9 mouse cellular contexts compared by ENCODE assay signal in the genomic region with DNA sequence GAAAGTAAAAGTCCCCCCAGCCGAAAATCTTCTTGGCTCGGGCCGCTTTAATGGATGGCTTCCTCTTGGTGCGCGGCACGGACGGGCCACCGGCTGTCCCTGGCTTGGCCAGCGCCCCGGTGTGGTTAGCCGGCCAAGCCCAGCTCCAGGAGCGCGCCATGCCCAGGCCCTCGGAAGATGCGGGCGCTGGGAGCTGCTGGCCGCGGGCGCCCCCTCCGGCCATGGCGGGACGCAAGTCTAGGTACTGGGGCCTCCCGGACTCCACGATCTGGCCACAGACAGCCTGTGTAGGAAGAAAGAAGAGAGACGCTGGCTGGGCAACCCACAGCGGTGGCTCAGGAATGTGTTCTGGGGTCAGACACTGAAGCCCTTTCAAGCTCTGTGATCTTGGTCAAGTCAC. TPM values are rescaled to one million over a fixed set of nuclear protein-coding genes. Genes with fewer than 3 reads are reported as not detected.
DNase-seq lines count a peak whose midpoint lies in the region; ATAC-seq and TF ChIP-seq lines count a peak whose summit lies in the region.
"Had no signal": no experiment of that assay in that cellular context is flagged by ENCODE, and none has a peak within 500 bp of the region (broad histone marks: within the 10 kb centered on the region; RNA-seq: fewer than 3 reads in every experiment).

No protein-coding gene starts in this region.

- no peak overlapping the region for H3K27ac ChIP-seq in layer of hippocampus, adult 2 months
- no peak overlapping the region for H3K27ac ChIP-seq in intestine, postnatal 0 days (ENCODE audit: low read depth, low read length)
- H3K27ac ChIP-seq in liver, postnatal 0 days (ENCODE audit: low read depth), result no peak overlapping the region
- H3K27ac ChIP-seq in neural tube, embryonic 15.5 days (replicated peaks), result peak overlapping the region; percentile 70; the same call in 1 of the 2 replicates

- ATAC-seq in intestine, postnatal 0 days, result peak; percentile 58; the same call in 1 of the 2 replicates
- ATAC-seq in liver, postnatal 0 days, result peak; percentile 51
- ATAC-seq in neural tube, embryonic 15.5 days (ENCODE audit: low FRiP score), result no peak

- TF ChIP-seq EP300 in liver, postnatal 0 days (IDR thresholded peaks at IDR 0.05; ENCODE audit: low read depth), result no peak

- peak; percentile 74 for TF ChIP-seq CTCF in layer of hippocampus, adult 2 months (conservative IDR thresholded peaks at IDR 0.05)
- TF ChIP-seq CTCF in intestine, postnatal 0 days (IDR thresholded peaks at IDR 0.05; ENCODE audit: low read depth), result peak; percentile 78
- TF ChIP-seq CTCF in liver, postnatal 0 days (IDR thresholded peaks at IDR 0.05; ENCODE audit: low read depth), result peak; percentile 65

- H3K9me3 ChIP-seq in intestine, postnatal 0 days (ENCODE audit: control insufficient read depth), result no peaks in the 10 kb centered on the region
- H3K9me3 ChIP-seq in liver, postnatal 0 days (ENCODE audit: low read length), result no peaks in the 10 kb centered on the region
- no peaks in the 10 kb centered on the region for H3K9me3 ChIP-seq in neural tube, embryonic 15.5 days (replicated peaks)

- H3K4me1 ChIP-seq in intestine, postnatal 0 days (replicated peaks; ENCODE audit: control insufficient read depth, insufficient read depth, low read length), result peaks cover 7% of the 10 kb centered on the region; the same call in 1 of the 2 replicates
- peaks cover 11% of the 10 kb centered on the region for H3K4me1 ChIP-seq in liver, postnatal 0 days (ENCODE audit: insufficient read depth)
- peaks cover 80% of the 10 kb centered on the region for H3K4me1 ChIP-seq in neural tube, embryonic 15.5 days

- no peak overlapping the region for H3K9ac ChIP-seq in intestine, postnatal 0 days (ENCODE audit: low read depth, low read length)
- H3K9ac ChIP-seq in liver, postnatal 0 days (replicated peaks), result no peak overlapping the region
- 0 out of 2 replicates have a peak overlapping the region, but pooled peaks have one; percentile 18 for H3K9ac ChIP-seq in neural tube, embryonic 15.5 days (replicated peaks)

- H3K4me2 ChIP-seq in intestine, postnatal 0 days (replicated peaks; ENCODE audit: low read depth), result peak overlapping the region; percentile 56
- H3K4me2 ChIP-seq in liver, postnatal 0 days (ENCODE audit: low read depth, low read length), result peak overlapping the region; percentile 63
- H3K4me2 ChIP-seq in neural tube, embryonic 15.5 days, result peak overlapping the region; percentile 94

- peaks cover 80% of the 10 kb centered on the region for H3K27me3 ChIP-seq in intestine, postnatal 0 days (replicated peaks; ENCODE audit: control insufficient read depth, insufficient read depth, low read length)
- H3K27me3 ChIP-seq in liver, postnatal 0 days (ENCODE audit: insufficient read depth, low read length), result peaks cover 81% of the 10 kb centered on the region
- H3K27me3 ChIP-seq in neural tube, embryonic 15.5 days (replicated peaks), result peaks cover 5% of the 10 kb centered on the region; the same call in 1 of the 2 replicates

- peak overlapping the region; percentile 24; the same call in 1 of the 2 replicates for H3K4me3 ChIP-seq in layer of hippocampus, adult 2 months
- H3K4me3 ChIP-seq in intestine, postnatal 0 days (ENCODE audit: low read depth, low read length), result peak overlapping the region; percentile 26
- peak overlapping the region; percentile 33 for H3K4me3 ChIP-seq in liver, postnatal 0 days (ENCODE audit: low read depth, low read length)
- peak overlapping the region; percentile 17; the same call in 1 of the 2 replicates for H3K4me3 ChIP-seq in neural tube, embryonic 15.5 days (replicated peaks)

- H3K36me3 ChIP-seq in intestine, postnatal 0 days (ENCODE audit: control insufficient read depth, insufficient read depth), result no peaks in the 10 kb centered on the region
- H3K36me3 ChIP-seq in liver, postnatal 0 days (replicated peaks; ENCODE audit: insufficient read depth, low read length), result no peaks in the 10 kb centered on the region
- no peaks in the 10 kb centered on the region for H3K36me3 ChIP-seq in neural tube, embryonic 15.5 days
- H3K36me3 ChIP-seq: G1E had no signal

- no peak for DNase-seq in layer of hippocampus, adult 2 months (ENCODE audit: low spot score in 2 of 2)
- no peak for DNase-seq in layer of hippocampus, adult 9-11 months
- peak; percentile 79 for DNase-seq in cerebellum, adult 11-12 months
- peak; percentile 58 for DNase-seq in gastrocnemius, adult 18-20 months (ENCODE audit: low spot score)
- DNase-seq in liver, postnatal 0 days, result peak; percentile 77
- DNase-seq in c-Kit-positive CD71-positive TER-119-positive erythroid progenitor cells, embryonic 14.5 days (ENCODE audit: low spot score), result no peak

- WGBS in intestine, postnatal 0 days, result under 1% methylated on average over 26 of the region's 26 CpGs
- under 1% methylated on average over 26 of the region's 26 CpGs for WGBS in liver, postnatal 0 days (ENCODE audit: insufficient replicate concordance)
- WGBS in neural tube, embryonic 15.5 days, result 2% methylated on average over 26 of the region's 26 CpGs

RNA-seq across cellular contexts. Expression of gene Shmt2, which starts 4.4 kb away (rescaled TPM):
- total RNA-seq in layer of hippocampus, adult 2 months (2021), result 10 to 100 TPM; 25.4 to 27.6 TPM
- 10 to 100 TPM; 25.8 to 25.9 TPM for total RNA-seq in gastrocnemius, adult 18-20 months (2021)
- 26.2 and 26.7 TPM in 2 replicates for polyA plus RNA-seq in intestine, postnatal 0 days (2015; fragmentation: Nextera tagmentation; extraction: Ambion mirVana)
- 62.6 and 75.0 TPM in 2 replicates for polyA plus RNA-seq in liver, postnatal 0 days (2015; fragmentation: Nextera tagmentation; extraction: Ambion mirVana)
- 50.4 and 69.9 TPM in 2 replicates for polyA plus RNA-seq in neural tube, embryonic 15.5 days (2015; fragmentation: Nextera tagmentation; extraction: Ambion mirVana)

RNA-seq across cellular contexts. Expression of gene Nxph4, which starts 7.7 kb away (rescaled TPM):
- total RNA-seq in layer of hippocampus, adult 2 months (2021), result 1 to 10 TPM; 1.2 to 1.6 TPM
- total RNA-seq in gastrocnemius, adult 18-20 months (2021), result under 1 TPM; 0.14 to 0.36 TPM
- 2.9 and 4.5 TPM in 2 replicates for polyA plus RNA-seq in intestine, postnatal 0 days (2015; fragmentation: Nextera tagmentation; extraction: Ambion mirVana)
- not detected in 2 replicates for polyA plus RNA-seq in liver, postnatal 0 days (2015; fragmentation: Nextera tagmentation; extraction: Ambion mirVana)
- polyA plus RNA-seq in neural tube, embryonic 15.5 days (2015; fragmentation: Nextera tagmentation; extraction: Ambion mirVana), result 80.4 and 102 TPM in 2 replicates

RNA-seq across cellular contexts. Expression of gene Ndufa4l2, which starts 11.9 kb away (rescaled TPM):
- 1 to 10 TPM; 3.5 to 3.7 TPM for total RNA-seq in layer of hippocampus, adult 2 months (2021)
- total RNA-seq in gastrocnemius, adult 18-20 months (2021), result 10 to 100 TPM; 10.1 to 13.7 TPM
- polyA plus RNA-seq in intestine, postnatal 0 days (2015; fragmentation: Nextera tagmentation; extraction: Ambion mirVana), result 19.9 and 21.9 TPM in 2 replicates
- polyA plus RNA-seq in liver, postnatal 0 days (2015; fragmentation: Nextera tagmentation; extraction: Ambion mirVana), result 13.1 and 23.1 TPM in 2 replicates
- polyA plus RNA-seq in neural tube, embryonic 15.5 days (2015; fragmentation: Nextera tagmentation; extraction: Ambion mirVana), result 17.8 and 22.5 TPM in 2 replicates

RNA-seq across cellular contexts. Expression of gene Stac3, which starts 25.2 kb away (rescaled TPM):
- 1 to 10 TPM; 2.4 to 8.1 TPM for total RNA-seq in layer of hippocampus, adult 2 months (2021)
- total RNA-seq in gastrocnemius, adult 18-20 months (2021), result 100 to 1,000 TPM; 381 to 402 TPM
- polyA plus RNA-seq in intestine, postnatal 0 days (2015; fragmentation: Nextera tagmentation; extraction: Ambion mirVana), result 0.17 TPM in 1 of 2 replicates, not detected in the other
- polyA plus RNA-seq in liver, postnatal 0 days (2015; fragmentation: Nextera tagmentation; extraction: Ambion mirVana), result 0.21 and 0.57 TPM in 2 replicates
- 1.9 and 2.9 TPM in 2 replicates for polyA plus RNA-seq in neural tube, embryonic 15.5 days (2015; fragmentation: Nextera tagmentation; extraction: Ambion mirVana)

Comparison
In these comparisons a context has a peak if more than half of its experiments do, and no peak if none do; other contexts are left out.
1. DNase-seq: peak in cerebellum, adult 11-12 months (single experiment), gastrocnemius, adult 18-20 months (single experiment) and liver, postnatal 0 days (single experiment); none in layer of hippocampus, adult 2 months (0 of 2), layer of hippocampus, adult 9-11 months (single experiment) and c-Kit-positive CD71-positive TER-119-positive erythroid progenitor cells, embryonic 14.5 days (single experiment).
2. RNA of gene Nxph4, which starts 7.7 kb away (polyA plus RNA-seq): 80.4 to 102 TPM in neural tube, embryonic 15.5 days; 2.9 to 4.5 TPM in intestine, postnatal 0 days and not detected in liver, postnatal 0 days; every median in the first group is over 10 times any median in the second.
3. Peak in every context shown above with its lines, with median percentiles within 50 percentile points of each other: H3K4me3 ChIP-seq, CTCF ChIP-seq and H3K4me2 ChIP-seq.